Mouse (Mus musculus) heart, embryonic 15.5 days (tissue): ENCODE measurements around the gene Hist1h2bl. TPM values are rescaled to one million over a fixed set of nuclear protein-coding genes. Genes with fewer than 3 reads are reported as not detected.
"Not testable (repeated sequence)": the region's sequence is repeated elsewhere in the genome, so short reads cannot be mapped to it uniquely, and the experiment has no call there.

Experiments
- ATAC-seq: fragments of 200-750 bp; cut with Nextera tagmentation; replicated peaks from 2 replicates; pipeline ENCODE4 v1.8.0; 2017; ENCODE audit warnings: low read depth, moderate TSS enrichment; ENCODE audit not compliant: insufficient number of reproducible peaks, insufficient read depth, low FRiP score
- H3K27ac ChIP-seq: fragments of 300-500 bp; sonication (generic); 2 replicates; pipeline ENCODE4 v1.5.1; 2015; ENCODE audit warnings: mild to moderate bottlenecking, inconsistent platforms
- H3K27me3 ChIP-seq: fragments of 300-500 bp; sonication (generic); 2 replicates; pipeline ENCODE4 v1.6.1; 2015; ENCODE audit warnings: inconsistent platforms
- H3K36me3 ChIP-seq: fragments of 300-500 bp; sonication (generic); 2 replicates; pipeline ENCODE4 v1.6.1; 2015; ENCODE audit warnings: mild to moderate bottlenecking, inconsistent platforms
- H3K4me1 ChIP-seq: fragments of 300-500 bp; sonication (generic); replicated peaks from 2 replicates; pipeline ENCODE4 v1.6.1; 2015; ENCODE audit warnings: inconsistent platforms
- H3K4me2 ChIP-seq: fragments of 300-500 bp; sonication (generic); 2 replicates; pipeline ENCODE4 v1.6.1; 2015; ENCODE audit warnings: inconsistent platforms, mild to moderate bottlenecking, moderate library complexity
- H3K4me3 ChIP-seq: fragments of 300-500 bp; sonication (generic); 2 replicates; pipeline ENCODE4 v1.5.1; 2015; ENCODE audit warnings: mild to moderate bottlenecking, inconsistent platforms
- H3K9ac ChIP-seq: fragments of 300-500 bp; sonication (generic); 2 replicates; pipeline ENCODE4 v1.6.1; 2015; ENCODE audit warnings: mild to moderate bottlenecking, inconsistent platforms
- H3K9me3 ChIP-seq: fragments of 300-500 bp; sonication (generic); replicated peaks from 2 replicates; pipeline ENCODE4 v1.6.1; 2016; ENCODE audit warnings: inconsistent platforms
- WGBS: fragments of 180-500 bp; shearing (Covaris S2); methylation state at CpG from one replicate; pipeline ENCODE4 v1.1.7; 2015; ENCODE audit warnings: mixed read lengths; 5-methylcytosine and 5-hydroxymethylcytosine counted together
- polyA plus RNA-seq: library from polyadenylated mRNA; unstranded; fragments of >200 nt; fragmentation: Nextera tagmentation; extraction: Ambion mirVana; gene quantifications from 2 replicates; pipeline ENCODE4 v1.2.1, GENCODE M21; 2015

The Hist1h2bl gene
- polyA plus RNA-seq: 0.47 and 1.3 TPM in 2 replicates

- H3K9me3 ChIP-seq, H3K27me3 ChIP-seq, H3K36me3 ChIP-seq: not testable (repeated sequence)
- H3K27ac ChIP-seq: peak within 1 kb of the TSS; percentile 91
- H3K4me2 ChIP-seq: peak within 1 kb of the TSS; percentile 83
- peak; percentile 92 for ATAC-seq
- H3K4me3 ChIP-seq: peak within 1 kb of the TSS; percentile 49
- H3K9ac ChIP-seq: peak within 1 kb of the TSS; percentile 63
- 0% methylated on average over 36 of the region's 50 CpGs for WGBS
- H3K4me1 ChIP-seq: peaks cover 25% of the 10 kb centered on the region
These were observed at the start of gene Hist1h2bl, which contains the start of gene Hist1h2ai for GRCm38 (mm10) chr13:21715864-21716539. Gene Hist1h2bl, minus strand, starts transcription at chr13:21716143. Gene Hist1h2ai, plus strand, starts transcription at chr13:21716422.

- H3K27ac ChIP-seq: no peak overlapping the region
- H3K9ac ChIP-seq: no peak overlapping the region
- ATAC-seq: no peak
- peak overlapping the region; percentile 48 for H3K4me2 ChIP-seq
- no peaks in the 10 kb centered on the region for H3K9me3 ChIP-seq
- no peaks in the 10 kb centered on the region for H3K36me3 ChIP-seq
- no peaks in the 10 kb centered on the region for H3K27me3 ChIP-seq
- 82% methylated on average over 1 of the region's 1 CpGs for WGBS
- 0 out of 2 replicates have a peak overlapping the region, but pooled peaks have one; percentile 11 for H3K4me3 ChIP-seq
- H3K4me1 ChIP-seq: peaks cover 20% of the 10 kb centered on the region
These were observed 39.8 kb upstream of the Hist1h2bl start for GRCm38 (mm10) chr13:21755707-21756106.

GRCm38 (mm10) chr13:21754294-21755001 is 38.5 kb upstream of the Hist1h2bl start:
- H3K27me3 ChIP-seq, ATAC-seq, H3K9me3 ChIP-seq, H3K36me3 ChIP-seq: not testable (repeated sequence)
- peak overlapping the region; percentile 92 for H3K27ac ChIP-seq
- H3K4me3 ChIP-seq: peak overlapping the region; percentile 55
- H3K4me1 ChIP-seq: peaks cover 23% of the 10 kb centered on the region
- H3K9ac ChIP-seq: peak overlapping the region; percentile 57
- WGBS: 2% methylated on average over 17 of the region's 26 CpGs
- H3K4me2 ChIP-seq: peak overlapping the region; percentile 74

GRCm38 (mm10) chr13:21753524-21754285 is 37.8 kb upstream of the Hist1h2bl start, which contains the start of the genes Hist1h2ak and Hist1h2bn:
Gene Hist1h2ak, minus strand, starts transcription at chr13:21753827.
Gene Hist1h2bn, plus strand, starts transcription at chr13:21754123.
- peak; percentile 92 for ATAC-seq
- not testable (repeated sequence) for H3K27me3 ChIP-seq, H3K9me3 ChIP-seq, H3K36me3 ChIP-seq
- Histone ChIP-seq H3K9ac (peak within 1 kb of the TSS; percentile 60), H3K4me1 (peaks cover 25% of the 10 kb centered on the region), H3K27ac (peak within 1 kb of the TSS; percentile 92), H3K4me3 (peak within 1 kb of the TSS; percentile 55), H3K4me2 (peak within 1 kb of the TSS; percentile 74)
- 1% methylated on average over 48 of the region's 50 CpGs for WGBS

DNA sequence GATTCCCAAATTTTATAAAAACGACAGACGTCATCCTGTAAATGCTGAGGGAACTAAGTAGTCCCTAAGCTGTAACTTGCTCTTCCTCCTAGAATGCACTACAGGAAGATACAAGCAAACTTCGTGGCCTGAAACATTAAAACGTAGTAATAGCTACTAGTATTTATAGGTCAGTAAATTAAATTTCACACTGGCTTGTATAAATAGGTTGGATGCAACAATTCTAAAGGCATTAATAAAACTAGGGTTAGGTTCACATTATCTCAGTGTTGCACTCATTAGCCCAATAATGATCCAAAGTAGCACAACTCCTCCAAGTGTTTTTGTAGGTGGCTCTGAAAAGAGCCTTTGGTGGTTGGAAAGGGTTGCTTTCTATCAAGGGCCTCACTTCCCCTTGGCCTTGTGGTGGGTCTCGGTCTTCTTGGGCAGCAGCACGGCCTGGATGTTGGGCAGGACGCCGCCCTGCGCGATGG is 37.1 kb upstream of the Hist1h2bl start:
- 2% methylated on average over 10 of the region's 10 CpGs for WGBS
- Histone ChIP-seq H3K9ac (peak overlapping the region; percentile 60), H3K27ac (peak overlapping the region; percentile 92), H3K4me1 (peaks cover 27% of the 10 kb centered on the region), H3K4me3 (peak overlapping the region; percentile 55), H3K9me3 (no peaks in the 10 kb centered on the region), H3K4me2 (peak overlapping the region; percentile 74), H3K36me3 (no peaks in the 10 kb centered on the region), H3K27me3 (no peaks in the 10 kb centered on the region)
- 0 out of 2 replicates have a peak, but pooled peaks have one; percentile 15 for ATAC-seq

- no peak overlapping the region for H3K4me3 ChIP-seq
- WGBS: 32% methylated on average over 3 of the region's 3 CpGs
These were observed 36.4 kb upstream of the Hist1h2bl start for GRCm38 (mm10) chr13:21752356-21752755.

DNA sequence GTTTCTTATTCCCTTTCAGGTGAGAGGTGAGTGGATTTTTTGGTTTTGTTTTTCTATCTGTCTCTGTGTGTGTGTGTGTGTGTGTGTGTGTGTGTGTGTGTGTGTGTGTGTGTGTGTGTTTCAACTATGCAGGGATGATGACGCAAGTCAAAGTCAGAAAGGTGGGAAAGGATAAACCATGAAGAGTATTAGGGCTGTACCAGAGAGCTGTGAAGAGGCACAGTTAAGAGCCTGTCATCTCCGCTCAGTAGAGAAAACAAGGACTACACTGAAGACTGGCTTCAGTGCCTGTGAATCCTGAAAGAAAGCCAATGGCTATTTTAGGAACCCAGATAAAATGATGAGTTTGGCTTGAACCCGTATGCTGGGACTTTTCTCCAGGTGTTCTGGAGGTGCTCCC is 35.9 kb upstream of the Hist1h2bl start:
- no peak overlapping the region for H3K4me3 ChIP-seq
- H3K27ac ChIP-seq: peak overlapping the region; percentile 92
- H3K4me1 ChIP-seq: peaks cover 32% of the 10 kb centered on the region
- H3K4me2 ChIP-seq: peak overlapping the region; percentile 74; the same call in 1 of the 2 replicates
- H3K27me3 ChIP-seq: no peaks in the 10 kb centered on the region
- no peaks in the 10 kb centered on the region for H3K36me3 ChIP-seq
- 35% methylated on average over 3 of the region's 3 CpGs for WGBS
- H3K9me3 ChIP-seq: no peaks in the 10 kb centered on the region
- H3K9ac ChIP-seq: no peak overlapping the region
- ATAC-seq: no peak

More at GRCm38 (mm10) chr13:21752356-21752755, 36.4 kb upstream of the Hist1h2bl start:
- Histone ChIP-seq H3K27ac (peak overlapping the region; percentile 92), H3K27me3 (no peaks in the 10 kb centered on the region), H3K9ac (peak overlapping the region; percentile 14; the same call in 1 of the 2 replicates), H3K4me1 (peaks cover 31% of the 10 kb centered on the region), H3K36me3 (no peaks in the 10 kb centered on the region), H3K9me3 (no peaks in the 10 kb centered on the region), H3K4me2 (peak overlapping the region; percentile 74)
- no peak for ATAC-seq

GRCm38 (mm10) chr13:21751417-21751816 is 35.5 kb upstream of the Hist1h2bl start:
- ATAC-seq: no peak
- no peaks in the 10 kb centered on the region for H3K36me3 ChIP-seq
- H3K4me3 ChIP-seq: no peak overlapping the region
- H3K9me3 ChIP-seq: no peaks in the 10 kb centered on the region
- H3K27me3 ChIP-seq: no peaks in the 10 kb centered on the region
- no peak overlapping the region for H3K9ac ChIP-seq
- peaks cover 32% of the 10 kb centered on the region for H3K4me1 ChIP-seq
- H3K27ac ChIP-seq: peak overlapping the region; percentile 92
- H3K4me2 ChIP-seq: no peak overlapping the region

GRCm38 (mm10) chr13:21750159-21751017 is 34.4 kb upstream of the Hist1h2bl start, which contains the start of gene Hist1h4k:
Gene Hist1h4k, minus strand, starts transcription at chr13:21750505.
- H3K9me3 ChIP-seq, H3K27me3 ChIP-seq, H3K36me3 ChIP-seq: not testable (repeated sequence)
- peak; percentile 70 for ATAC-seq
- H3K4me2 ChIP-seq: peak within 1 kb of the TSS; percentile 67
- peak within 1 kb of the TSS; percentile 92 for H3K27ac ChIP-seq
- WGBS: under 1% methylated on average over 49 of the region's 56 CpGs
- peak within 1 kb of the TSS; percentile 53 for H3K4me3 ChIP-seq
- peak within 1 kb of the TSS; percentile 61 for H3K9ac ChIP-seq
- H3K4me1 ChIP-seq: peaks cover 28% of the 10 kb centered on the region
